Comparison of ENCODE assay signal across 14 mouse cellular contexts in the genomic region with DNA sequence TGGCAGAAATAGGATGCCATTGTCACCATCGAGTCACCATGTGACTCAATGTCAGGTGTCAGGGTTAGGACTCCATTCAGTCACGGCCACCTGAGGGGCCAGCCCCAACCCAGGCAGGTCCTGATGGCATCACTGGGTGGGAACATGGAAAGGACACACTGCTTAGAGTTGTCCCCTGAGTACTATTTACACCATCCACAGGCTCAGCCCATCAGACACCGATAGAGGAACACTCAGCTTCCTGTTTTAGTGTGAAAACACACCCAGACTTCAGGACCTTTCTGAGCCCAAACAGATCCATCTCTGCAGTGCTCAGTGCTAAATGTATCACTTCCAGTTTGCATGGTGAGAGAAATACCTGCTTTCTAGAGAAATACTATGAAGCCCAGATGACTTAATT.
"Had no signal": no experiment of that assay in that cellular context is flagged by ENCODE, and none has a peak within 500 bp of the region (broad histone marks: within the 10 kb centered on the region; RNA-seq: fewer than 3 reads in every experiment).

No protein-coding gene starts in this region.

- ATAC-seq: liver, postnatal 0 days; lung, postnatal 0 days; midbrain, embryonic 16.5 days had no signal

- DNase-seq: liver, embryonic 13.5 days; liver, postnatal 0 days; lung, adult 2 months; lung, postnatal 14 days; lung, postnatal 4 days; midbrain, embryonic 14.5 days; right cerebral cortex, postnatal 14 days; right cerebral cortex, postnatal 4 days; spleen, adult 18-20 months; thymus, adult 18-20 months; thymus, postnatal 14 days; thymus, postnatal 36 days had no signal
